Mouse (Mus musculus) embryonic facial prominence, embryonic 14.5 days (tissue): ENCODE data around the gene Lsm14a. TPM values are rescaled to one million over a fixed set of nuclear protein-coding genes. Genes with fewer than 3 reads are reported as not detected.
A peak's percentile ranks its signal among the peaks of the same experiment; 100 is the strongest.

Experiments used
- ATAC-seq: fragments of 200-750 bp; cut with Nextera tagmentation; 2 replicates; pipeline ENCODE4 v1.8.0; 2017; ENCODE audit warnings: low read depth, moderate number of reproducible peaks, moderate TSS enrichment
- DNase-seq: peaks from one replicate; pipeline ENCODE4 v3.0.0-alpha.2; 2015; ENCODE audit warnings: low spot score
- H3K27ac ChIP-seq: fragments of 300-500 bp; sonication (generic); replicated peaks from 2 replicates; pipeline ENCODE4 v1.5.1; 2014; ENCODE audit warnings: low read depth, mild to moderate bottlenecking, low read length, moderate library complexity
- H3K27me3 ChIP-seq: fragments of 300-500 bp; sonication (generic); replicated peaks from 2 replicates; pipeline ENCODE4 v1.6.1; 2014; ENCODE audit warnings: low read length; ENCODE audit not compliant: control insufficient read depth, insufficient read depth
- H3K36me3 ChIP-seq: fragments of 300-500 bp; sonication (generic); 2 replicates; pipeline ENCODE4 v1.6.1; 2014; ENCODE audit warnings: low read length, mixed read lengths; ENCODE audit not compliant: control insufficient read depth, insufficient read depth
- H3K4me1 ChIP-seq: fragments of 300-500 bp; sonication (generic); 2 replicates; pipeline ENCODE4 v1.6.1; 2014; ENCODE audit warnings: antibody characterized with exemption, low read length; ENCODE audit not compliant: control insufficient read depth, insufficient read depth
- H3K4me2 ChIP-seq: fragments of 300-500 bp; sonication (generic); 2 replicates; pipeline ENCODE4 v1.6.1; 2014; ENCODE audit warnings: low read depth, mild to moderate bottlenecking, low read length, moderate library complexity, mixed read lengths
- H3K4me3 ChIP-seq: fragments of 300-500 bp; sonication (generic); 2 replicates; pipeline ENCODE4 v1.5.1; 2014; ENCODE audit warnings: low read depth, mild to moderate bottlenecking, low read length
- H3K9ac ChIP-seq: fragments of 300-500 bp; sonication (generic); 2 replicates; pipeline ENCODE4 v1.6.1; 2014; ENCODE audit warnings: low read depth, mild to moderate bottlenecking, low read length, moderate library complexity, mixed read lengths
- H3K9me3 ChIP-seq: fragments of 300-500 bp; sonication (generic); 2 replicates; pipeline ENCODE4 v1.6.1; 2016; ENCODE audit warnings: low read length; ENCODE audit not compliant: control insufficient read depth
- WGBS: fragments of 180-500 bp; shearing (Covaris S2); extraction: QIAGEN DNeasy Blood & Tissue Kit; methylation state at CpG from one replicate; pipeline ENCODE4 v1.1.7; 2014; 5-methylcytosine and 5-hydroxymethylcytosine counted together
- polyA plus RNA-seq: library from polyadenylated mRNA; unstranded; fragments of >200 nt; fragmentation: Nextera tagmentation; extraction: Ambion mirVana; gene quantifications from 2 replicates; pipeline ENCODE4 v1.2.1, GENCODE M21; 2014

The Lsm14a gene
- polyA plus RNA-seq, 1 experiment from 2014 or later = 62.7 TPM

GRCm38 (mm10) chr7:34301952-34302351 is 91.2 kb downstream of the Lsm14a start:
- Histone ChIP-seq H3K4me3 (no peak overlapping the region), H3K9ac (no peak overlapping the region), H3K27me3 (no peaks in the 10 kb centered on the region), H3K9me3 (no peaks in the 10 kb centered on the region), H3K4me2 (no peak overlapping the region), H3K4me1 (peaks cover 4% of the 10 kb centered on the region; the same call in 1 of the 2 replicates), H3K27ac (no peak overlapping the region), H3K36me3 (no peaks in the 10 kb centered on the region)
- DNase-seq (no peak), ATAC-seq (no peak)
- WGBS = 83% methylated on average over 3 of the region's 3 CpGs

- Histone ChIP-seq H3K4me1 (peaks cover 4% of the 10 kb centered on the region; the same call in 1 of the 2 replicates), H3K36me3 (no peaks in the 10 kb centered on the region), H3K9ac (no peak overlapping the region), H3K4me3 (no peak overlapping the region), H3K9me3 (no peaks in the 10 kb centered on the region), H3K27me3 (no peaks in the 10 kb centered on the region), H3K4me2 (no peak overlapping the region), H3K27ac (0 out of 2 replicates have a peak overlapping the region, but pooled peaks have one; percentile 8)
- WGBS = 90% methylated on average over 2 of the region's 2 CpGs
- DNase-seq = no peak
- no peak for ATAC-seq
Measured at GRCm38 (mm10) chr7:34298818-34299217, 94.3 kb downstream of the Lsm14a start.

- no peak overlapping the region for H3K4me2 ChIP-seq
- H3K36me3 ChIP-seq = no peaks in the 10 kb centered on the region
- H3K27ac ChIP-seq = no peak overlapping the region
- ATAC-seq = no peak
- 92% methylated on average over 3 of the region's 3 CpGs for WGBS
- H3K4me1 ChIP-seq = peaks cover 4% of the 10 kb centered on the region; the same call in 1 of the 2 replicates
- H3K9me3 ChIP-seq = no peaks in the 10 kb centered on the region
- no peak overlapping the region for H3K9ac ChIP-seq
- DNase-seq = no peak
- H3K27me3 ChIP-seq = no peaks in the 10 kb centered on the region
- no peak overlapping the region for H3K4me3 ChIP-seq
Measured at GRCm38 (mm10) chr7:34296124-34296523, 97.0 kb downstream of the Lsm14a start.

Other genes starting within 250 kb of the Lsm14a start
- 166 and 183 TPM in 2 replicates for gene Uba2, start 223.7 kb downstream of the Lsm14a start, polyA plus RNA-seq
- gene Pdcd2l, start 196.7 kb downstream of the Lsm14a start, polyA plus RNA-seq = 47.5 and 55.0 TPM in 2 replicates
- gene Gpi1, start 163.0 kb downstream of the Lsm14a start, polyA plus RNA-seq = 313 and 332 TPM in 2 replicates
- gene Gm6096, start 142.3 kb downstream of the Lsm14a start, polyA plus RNA-seq = not detected in 2 replicates
- gene 4931406P16Rik, start 79.8 kb downstream of the Lsm14a start, polyA plus RNA-seq = 36.1 and 40.3 TPM in 2 replicates